Mouse (Mus musculus): ENCODE data around the gene Gm7145.
"Not testable (repeated sequence)": the region's sequence is repeated elsewhere in the genome, so short reads cannot be mapped to it uniquely, and the experiment has no call there.

The Gm7145 gene

DNA sequence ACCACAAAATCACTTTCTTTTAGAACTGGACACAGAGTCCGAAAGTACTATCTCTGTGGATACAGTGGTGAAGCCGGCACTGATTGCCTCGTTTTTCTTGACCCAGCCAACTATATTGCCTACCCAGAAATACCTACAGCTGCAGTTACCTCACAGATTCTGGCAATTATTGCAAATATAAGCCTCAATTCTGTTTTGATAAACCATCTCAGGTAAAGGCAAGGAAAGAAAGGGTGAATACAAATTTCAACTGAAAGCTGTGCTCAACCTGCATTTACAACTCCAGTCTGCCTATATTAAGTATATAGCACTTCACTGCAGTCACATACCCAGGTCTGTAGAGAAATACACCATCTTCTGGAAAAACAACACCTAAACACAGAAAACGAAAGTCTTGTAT lies at the start of gene Gm7145:
TSS of gene Gm7145 (plus strand) at position 301 of the 400 bp plus-strand sequence.
- no peak for DNase-seq

DNA sequence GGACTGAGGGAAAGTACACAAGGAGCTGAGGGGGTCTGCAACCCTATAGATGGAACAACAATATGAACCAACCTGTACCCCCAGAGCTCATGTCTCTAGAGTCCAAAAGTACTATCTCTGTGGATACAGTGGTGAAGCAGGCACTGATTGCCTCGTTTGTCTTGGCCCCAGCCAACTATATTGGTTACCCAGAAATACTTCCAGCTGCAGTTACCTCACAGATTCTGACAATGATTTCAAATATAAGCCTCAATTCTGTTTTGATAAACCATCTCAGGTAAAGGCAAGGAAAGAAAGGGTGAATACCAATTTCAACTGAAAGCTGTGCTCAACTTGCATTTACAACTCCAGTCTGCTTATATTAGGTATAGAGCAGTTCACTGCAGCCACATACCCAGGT lies 38.0 kb upstream of the Gm7145 start, which contains the start of gene Gm28168:
TSS of gene Gm28168 (plus strand) at position 301 of the 400 bp plus-strand sequence.
- not testable (repeated sequence) for DNase-seq

DNA sequence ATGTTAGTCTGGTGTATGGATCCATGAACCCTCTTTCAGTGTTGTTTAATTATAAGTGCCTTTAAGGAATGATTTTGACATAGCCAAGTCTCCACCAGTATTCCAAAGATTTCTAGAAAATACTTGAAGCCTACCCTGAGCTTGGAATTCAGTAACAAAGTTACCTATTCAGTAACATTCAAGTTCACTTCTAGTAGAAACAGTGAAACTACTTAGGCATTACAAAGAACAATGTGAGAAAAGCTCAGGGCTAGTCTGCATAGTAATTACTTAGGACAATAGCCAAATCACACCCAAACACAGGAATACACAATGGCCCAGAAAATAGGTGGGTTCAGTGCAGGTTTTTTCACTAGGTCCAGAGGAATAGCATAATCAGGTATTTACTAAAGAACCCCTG lies 38.1 kb downstream of the Gm7145 start:
- DNase-seq = not testable (repeated sequence)

DNA sequence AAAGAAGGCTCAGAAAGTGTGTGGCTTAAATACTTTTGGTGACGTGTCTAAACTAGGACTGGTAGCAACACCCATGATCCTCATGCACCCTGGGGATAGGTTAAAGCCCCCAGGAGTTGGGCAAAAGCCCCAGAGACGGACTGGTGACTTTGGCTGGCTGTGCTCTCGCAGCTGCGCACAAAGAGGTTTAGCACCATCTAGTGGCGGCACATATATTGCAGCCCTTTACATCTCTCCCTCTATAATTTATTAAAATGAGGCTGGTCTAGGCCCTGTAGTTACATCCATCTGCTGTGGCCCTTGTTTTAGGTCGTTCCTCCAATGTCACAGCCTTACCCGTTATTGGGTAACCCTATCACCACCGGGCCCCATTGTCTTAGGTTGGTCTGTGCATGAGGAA lies 47.0 kb downstream of the Gm7145 start:
- not testable (repeated sequence) for DNase-seq

Data from lung, postnatal 36 days (tissue).